Mouse (Mus musculus) limb, embryonic 11.5 days (tissue): ENCODE data around the gene Bnip1. TPM values are rescaled to one million over a fixed set of nuclear protein-coding genes. Genes with fewer than 3 reads are reported as not detected.

Source experiments
- ATAC-seq: fragments of 200-750 bp; cut with Nextera tagmentation; 2 replicates; pipeline ENCODE4 v1.8.0; 2017; ENCODE audit warnings: low read depth; ENCODE audit not compliant: insufficient number of reproducible peaks, low FRiP score, low TSS enrichment
- DNase-seq: peaks from one replicate; pipeline ENCODE4 v3.0.0-alpha.2; 2015; ENCODE audit warnings: low spot score
- H3K27ac ChIP-seq: fragments of 300-500 bp; sonication (generic); replicated peaks from 2 replicates; pipeline ENCODE4 v1.5.1; 2014; ENCODE audit warnings: low read depth, mild to moderate bottlenecking, low read length
- H3K27me3 ChIP-seq: fragments of 300-500 bp; sonication (generic); 2 replicates; pipeline ENCODE4 v1.6.1; 2014; ENCODE audit warnings: mild to moderate bottlenecking, low read length, mixed read lengths; ENCODE audit not compliant: control insufficient read depth, insufficient read depth
- H3K36me3 ChIP-seq: fragments of 300-500 bp; sonication (generic); 2 replicates; pipeline ENCODE4 v1.6.1; 2014; ENCODE audit warnings: mild to moderate bottlenecking, low read length, moderate library complexity, mixed read lengths; ENCODE audit not compliant: control insufficient read depth, insufficient read depth
- H3K4me1 ChIP-seq: fragments of 300-500 bp; sonication (generic); 2 replicates; pipeline ENCODE4 v1.6.1; 2014; ENCODE audit warnings: low read length, mixed read lengths; ENCODE audit not compliant: control insufficient read depth, insufficient read depth
- H3K4me2 ChIP-seq: fragments of 300-500 bp; sonication (generic); 2 replicates; pipeline ENCODE4 v1.6.1; 2014; ENCODE audit warnings: low read depth, mild to moderate bottlenecking, moderate library complexity; ENCODE audit not compliant: severe bottlenecking
- H3K4me3 ChIP-seq: fragments of 300-500 bp; sonication (generic); 2 replicates; pipeline ENCODE4 v1.5.1; 2014; ENCODE audit warnings: low read depth, low read length
- H3K9ac ChIP-seq: fragments of 300-500 bp; sonication (generic); 2 replicates; pipeline ENCODE4 v1.6.1; 2014; ENCODE audit warnings: mild to moderate bottlenecking, low read length
- H3K9me3 ChIP-seq: fragments of 300-500 bp; sonication (generic); 2 replicates; pipeline ENCODE4 v1.6.1; 2016; ENCODE audit warnings: low read length; ENCODE audit not compliant: control insufficient read depth
- WGBS: fragments of 180-500 bp; shearing (Covaris S2); extraction: QIAGEN DNeasy Blood & Tissue Kit; methylation state at CpG from one replicate; pipeline ENCODE4 v1.1.7; 2014; 5-methylcytosine and 5-hydroxymethylcytosine counted together
- polyA plus RNA-seq: library from polyadenylated mRNA; unstranded; fragments of >200 nt; fragmentation: Nextera tagmentation; extraction: Ambion mirVana; gene quantifications from 2 replicates; pipeline ENCODE4 v1.2.1, GENCODE M21; 2014

Bnip1 gene
- polyA plus RNA-seq, result 51.2 and 51.5 TPM in 2 replicates

- DNase-seq, result peak; percentile 89
- H3K27ac ChIP-seq, result peak within 1 kb of the TSS; percentile 79
- peak within 1 kb of the TSS; percentile 67 for H3K4me3 ChIP-seq
- H3K4me1 ChIP-seq, result peaks cover 2% of the 10 kb centered on the region; the same call in 1 of the 2 replicates
- H3K9ac ChIP-seq, result peak within 1 kb of the TSS; percentile 85
- no peaks in the 10 kb centered on the region for H3K9me3 ChIP-seq
- no peaks in the 10 kb centered on the region for H3K27me3 ChIP-seq
- peak; percentile 90 for ATAC-seq
- H3K4me2 ChIP-seq, result peak within 1 kb of the TSS; percentile 67
- H3K36me3 ChIP-seq, result peaks cover 2% of the 10 kb centered on the region; the same call in 1 of the 2 replicates
- under 1% methylated on average over 42 of the region's 42 CpGs for WGBS
Observed at GRCm38 (mm10) chr17:26780750-26781571, at the start of gene Bnip1. Bnip1 (plus strand) TSS chr17:26781066.

- H3K9ac ChIP-seq, result no peak overlapping the region
- H3K4me2 ChIP-seq, result no peak overlapping the region
- no peaks in the 10 kb centered on the region for H3K9me3 ChIP-seq
- DNase-seq, result no peak
- H3K4me3 ChIP-seq, result no peak overlapping the region
- H3K36me3 ChIP-seq, result no peaks in the 10 kb centered on the region
- no peaks in the 10 kb centered on the region for H3K4me1 ChIP-seq
- no peak overlapping the region for H3K27ac ChIP-seq
- no peaks in the 10 kb centered on the region for H3K27me3 ChIP-seq
- WGBS, result 43% methylated on average over 4 of the region's 4 CpGs
- ATAC-seq, result no peak
Observed at GRCm38 (mm10) chr17:26742581-26742980, 38.3 kb upstream of the Bnip1 start.

GRCm38 (mm10) chr17:26743294-26743693 lies 37.6 kb upstream of the Bnip1 start:
- WGBS, result 74% methylated on average over 1 of the region's 1 CpGs
- Histone ChIP-seq H3K27ac (no peak overlapping the region), H3K4me1 (no peaks in the 10 kb centered on the region), H3K4me3 (no peak overlapping the region), H3K4me2 (no peak overlapping the region), H3K36me3 (no peaks in the 10 kb centered on the region), H3K27me3 (no peaks in the 10 kb centered on the region), H3K9me3 (no peaks in the 10 kb centered on the region), H3K9ac (no peak overlapping the region)
- DNase-seq (no peak), ATAC-seq (no peak)

- Histone ChIP-seq H3K4me2 (no peak overlapping the region), H3K9ac (no peak overlapping the region), H3K4me1 (no peaks in the 10 kb centered on the region), H3K27me3 (no peaks in the 10 kb centered on the region), H3K9me3 (no peaks in the 10 kb centered on the region), H3K27ac (no peak overlapping the region), H3K36me3 (no peaks in the 10 kb centered on the region), H3K4me3 (no peak overlapping the region)
- ATAC-seq (no peak), DNase-seq (no peak)
- WGBS, result 90% methylated on average over 3 of the region's 3 CpGs
Observed at GRCm38 (mm10) chr17:26749975-26750374, 30.9 kb upstream of the Bnip1 start.

GRCm38 (mm10) chr17:26752297-26752696 lies 28.6 kb upstream of the Bnip1 start:
- Histone ChIP-seq H3K9ac (no peak overlapping the region), H3K4me2 (no peak overlapping the region), H3K27me3 (no peaks in the 10 kb centered on the region), H3K9me3 (no peaks in the 10 kb centered on the region), H3K36me3 (no peaks in the 10 kb centered on the region), H3K4me3 (no peak overlapping the region), H3K4me1 (no peaks in the 10 kb centered on the region), H3K27ac (no peak overlapping the region)
- ATAC-seq, result no peak
- DNase-seq, result no peak
- WGBS, result 81% methylated on average over 1 of the region's 1 CpGs

GRCm38 (mm10) chr17:26753476-26753875 lies 27.4 kb upstream of the Bnip1 start:
- Histone ChIP-seq H3K4me3 (no peak overlapping the region), H3K36me3 (no peaks in the 10 kb centered on the region), H3K27me3 (no peaks in the 10 kb centered on the region), H3K4me1 (no peaks in the 10 kb centered on the region), H3K27ac (no peak overlapping the region), H3K4me2 (no peak overlapping the region), H3K9ac (no peak overlapping the region), H3K9me3 (no peaks in the 10 kb centered on the region)
- 86% methylated on average over 2 of the region's 2 CpGs for WGBS
- no peak for DNase-seq
- ATAC-seq, result no peak

GRCm38 (mm10) chr17:26767100-26767753 lies 13.6 kb upstream of the Bnip1 start:
- no peak overlapping the region for H3K27ac ChIP-seq
- no peak overlapping the region for H3K4me3 ChIP-seq
- DNase-seq (no peak), ATAC-seq (no peak)
- 85% methylated on average over 5 of the region's 5 CpGs for WGBS
- H3K36me3 ChIP-seq, result no peaks in the 10 kb centered on the region
- no peak overlapping the region for H3K9ac ChIP-seq
- no peaks in the 10 kb centered on the region for H3K27me3 ChIP-seq
- no peak overlapping the region for H3K4me2 ChIP-seq
- no peaks in the 10 kb centered on the region for H3K9me3 ChIP-seq
- no peaks in the 10 kb centered on the region for H3K4me1 ChIP-seq

- Histone ChIP-seq H3K36me3 (no peaks in the 10 kb centered on the region), H3K9me3 (no peaks in the 10 kb centered on the region), H3K9ac (no peak overlapping the region), H3K4me1 (no peaks in the 10 kb centered on the region), H3K4me3 (no peak overlapping the region), H3K27ac (no peak overlapping the region), H3K27me3 (no peaks in the 10 kb centered on the region), H3K4me2 (no peak overlapping the region)
- 70% methylated on average over 2 of the region's 2 CpGs for WGBS
- DNase-seq, result no peak
- ATAC-seq, result no peak
Observed at GRCm38 (mm10) chr17:26767754-26768124, 13.1 kb upstream of the Bnip1 start.
